Mouse (Mus musculus) embryonic facial prominence, embryonic 11.5 days (tissue): Measurements from ENCODE around the gene Slc17a5. TPM values are rescaled to one million over a fixed set of nuclear protein-coding genes. Genes with fewer than 3 reads are reported as not detected.

ENCODE experiments used
- ATAC-seq: fragments of 200-750 bp; cut with Nextera tagmentation; replicated peaks from 2 replicates; pipeline ENCODE4 v1.8.0; 2017; ENCODE audit warnings: low read depth; ENCODE audit not compliant: insufficient number of reproducible peaks, low FRiP score, low TSS enrichment
- DNase-seq: peaks from one replicate; pipeline ENCODE4 v3.0.0-alpha.2; 2015; ENCODE audit warnings: low spot score
- H3K27ac ChIP-seq: fragments of 300-500 bp; sonication (generic); replicated peaks from 2 replicates; pipeline ENCODE4 v1.5.1; 2014; ENCODE audit warnings: mild to moderate bottlenecking, low read depth, low read length, control low read depth
- H3K27me3 ChIP-seq: fragments of 300-500 bp; sonication (generic); 2 replicates; pipeline ENCODE4 v1.6.1; 2014; ENCODE audit warnings: mild to moderate bottlenecking, low read length, moderate library complexity, mixed read lengths; ENCODE audit not compliant: control insufficient read depth, insufficient read depth
- H3K36me3 ChIP-seq: fragments of 300-500 bp; sonication (generic); replicated peaks from 2 replicates; pipeline ENCODE4 v1.6.1; 2014; ENCODE audit warnings: low read depth, mild to moderate bottlenecking, low read length, moderate library complexity, mixed read lengths; ENCODE audit not compliant: control insufficient read depth, insufficient read depth
- H3K4me1 ChIP-seq: fragments of 300-500 bp; sonication (generic); 2 replicates; pipeline ENCODE4 v1.6.1; 2014; ENCODE audit warnings: low read length, mixed read lengths; ENCODE audit not compliant: control insufficient read depth, insufficient read depth
- H3K4me2 ChIP-seq: fragments of 300-500 bp; sonication (generic); 2 replicates; pipeline ENCODE4 v1.6.1; 2014; ENCODE audit warnings: low read depth, mild to moderate bottlenecking, control low read depth, low read length, moderate library complexity
- H3K4me3 ChIP-seq: fragments of 300-500 bp; sonication (generic); 2 replicates; pipeline ENCODE4 v1.5.1; 2014; ENCODE audit warnings: low read depth, low read length, control low read depth
- H3K9ac ChIP-seq: fragments of 300-500 bp; sonication (generic); replicated peaks from 2 replicates; pipeline ENCODE4 v1.6.1; 2014; ENCODE audit warnings: mild to moderate bottlenecking, control low read depth, low read length
- H3K9me3 ChIP-seq: fragments of 300-500 bp; sonication (generic); replicated peaks from 2 replicates; pipeline ENCODE4 v1.6.1; 2016; ENCODE audit warnings: mild to moderate bottlenecking, low read length, inconsistent platforms, mixed read lengths; ENCODE audit not compliant: control insufficient read depth
- WGBS: fragments of 180-500 bp; shearing (Covaris S2); extraction: QIAGEN DNeasy Blood & Tissue Kit; methylation state at CpG from one replicate; pipeline ENCODE4 v1.1.7; 2014; 5-methylcytosine and 5-hydroxymethylcytosine counted together
- polyA plus RNA-seq: library from polyadenylated mRNA; unstranded; fragments of >200 nt; fragmentation: Nextera tagmentation; extraction: Ambion mirVana; gene quantifications from 2 replicates; pipeline ENCODE4 v1.2.1, GENCODE M21; 2014

The Slc17a5 gene
- polyA plus RNA-seq, 1 experiment from 2014 or later = 11.8 TPM

DNA sequence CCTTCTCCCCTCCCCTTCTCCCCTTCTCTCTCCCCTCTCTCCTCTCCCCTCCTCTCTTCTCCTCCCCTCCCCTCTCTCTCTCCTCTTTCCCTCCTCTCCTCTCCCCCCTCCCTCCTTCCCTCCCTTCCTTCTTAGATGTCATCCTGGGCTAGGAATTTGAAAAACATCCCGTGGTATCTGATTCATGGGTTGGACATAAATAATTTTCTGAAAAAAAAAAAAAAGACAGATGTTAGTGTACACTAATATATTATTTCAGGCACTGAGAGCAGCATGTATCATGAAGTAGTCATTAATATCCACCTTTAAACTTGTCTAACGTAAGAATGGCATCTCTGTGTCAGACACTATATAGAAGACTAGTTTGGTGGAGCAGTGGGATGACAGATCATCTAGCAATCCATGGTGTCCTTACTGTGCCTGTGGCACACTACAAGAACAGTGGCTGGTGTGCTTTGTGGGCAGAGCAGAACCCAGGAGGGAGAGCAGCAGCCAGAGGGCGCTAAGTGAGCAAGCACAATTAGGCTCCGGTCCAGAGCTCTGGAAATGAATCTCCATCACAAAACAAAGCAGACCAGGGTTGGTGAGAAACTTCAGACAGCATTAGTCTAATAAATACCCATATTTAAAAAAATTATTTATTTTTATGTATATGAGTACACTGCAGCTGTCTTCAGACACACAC is 13.3 kb upstream of the Slc17a5 start:
- no peak overlapping the region for H3K9ac ChIP-seq
- DNase-seq = no peak
- no peak overlapping the region for H3K27ac ChIP-seq
- H3K4me1 ChIP-seq = no peaks in the 10 kb centered on the region
- H3K9me3 ChIP-seq = no peaks in the 10 kb centered on the region
- WGBS = 60% methylated on average over 4 of the region's 4 CpGs
- no peaks in the 10 kb centered on the region for H3K36me3 ChIP-seq
- no peak for ATAC-seq
- H3K4me2 ChIP-seq = no peak overlapping the region
- H3K27me3 ChIP-seq = no peaks in the 10 kb centered on the region
- H3K4me3 ChIP-seq = no peak overlapping the region

- Histone ChIP-seq H3K36me3 (no peaks in the 10 kb centered on the region), H3K4me1 (no peaks in the 10 kb centered on the region), H3K9me3 (no peaks in the 10 kb centered on the region), H3K27me3 (no peaks in the 10 kb centered on the region), H3K9ac (no peak overlapping the region), H3K27ac (no peak overlapping the region), H3K4me2 (no peak overlapping the region), H3K4me3 (no peak overlapping the region)
- ATAC-seq (no peak), DNase-seq (no peak)
- WGBS = 80% methylated on average over 5 of the region's 5 CpGs
These were observed 12.1 kb upstream of the Slc17a5 start for GRCm38 (mm10) chr9:78599927-78600326.

- WGBS = 5% methylated on average over 5 of the region's 5 CpGs
These were observed 9.0 kb upstream of the Slc17a5 start for GRCm38 (mm10) chr9:78596834-78597233.

DNA sequence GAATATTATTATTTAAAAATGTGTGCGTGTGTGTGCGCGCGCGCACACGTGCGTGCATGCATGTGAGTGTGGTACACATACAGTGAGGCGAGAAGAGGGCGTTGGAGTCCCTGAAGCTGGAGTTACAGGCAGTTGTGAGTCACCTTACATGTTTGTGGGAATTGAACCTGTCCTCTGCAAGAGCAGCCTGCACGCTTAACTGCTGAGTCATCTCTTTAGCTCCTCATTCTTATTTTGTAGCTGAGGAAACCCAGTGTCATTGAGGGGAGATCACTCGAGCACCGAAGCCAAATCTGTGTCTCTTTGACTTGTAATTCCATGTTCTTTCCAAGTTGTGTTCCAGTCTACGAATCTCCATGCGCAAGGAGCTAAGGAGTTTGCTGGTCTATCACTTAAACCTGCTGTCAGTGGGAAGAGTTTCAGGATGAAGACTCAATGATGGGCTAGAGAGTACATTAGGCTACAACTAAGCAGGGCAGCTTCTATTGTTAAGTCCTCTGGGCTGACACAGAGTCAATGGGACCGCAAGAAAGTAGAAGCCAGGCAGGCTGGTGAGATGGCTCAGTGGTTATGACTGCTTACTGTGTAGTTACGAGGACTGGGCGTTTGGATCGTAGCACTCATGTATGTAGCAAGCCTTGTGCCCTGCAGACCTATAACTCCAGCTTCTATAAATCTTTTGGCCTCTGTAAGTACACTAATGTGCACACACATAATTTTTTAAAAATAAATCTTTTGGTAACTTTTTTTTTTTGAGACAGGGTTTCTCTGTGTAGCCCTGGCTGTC is 8.1 kb upstream of the Slc17a5 start:
- H3K4me2 ChIP-seq = no peak overlapping the region
- WGBS = 91% methylated on average over 18 of the region's 18 CpGs
- no peak for ATAC-seq

More at GRCm38 (mm10) chr9:78596834-78597233, 9.0 kb upstream of the Slc17a5 start:
- no peaks in the 10 kb centered on the region for H3K9me3 ChIP-seq
- no peak overlapping the region for H3K27ac ChIP-seq
- H3K27me3 ChIP-seq = no peaks in the 10 kb centered on the region
- no peak overlapping the region for H3K4me3 ChIP-seq
- H3K4me2 ChIP-seq = no peak overlapping the region
- no peaks in the 10 kb centered on the region for H3K36me3 ChIP-seq
- peak; percentile 71 for DNase-seq
- no peak for ATAC-seq
- no peak overlapping the region for H3K9ac ChIP-seq
- H3K4me1 ChIP-seq = no peaks in the 10 kb centered on the region

GRCm38 (mm10) chr9:78595257-78595656 is 7.4 kb upstream of the Slc17a5 start:
- DNase-seq (no peak), ATAC-seq (no peak)
- Histone ChIP-seq H3K27me3 (no peaks in the 10 kb centered on the region), H3K4me2 (no peak overlapping the region), H3K4me3 (no peak overlapping the region), H3K27ac (no peak overlapping the region), H3K36me3 (no peaks in the 10 kb centered on the region), H3K9ac (no peak overlapping the region), H3K4me1 (no peaks in the 10 kb centered on the region), H3K9me3 (no peaks in the 10 kb centered on the region)
- WGBS = 90% methylated on average over 3 of the region's 3 CpGs

More for the DNA sequence above, 8.1 kb upstream of the Slc17a5 start:
- Histone ChIP-seq H3K27ac (no peak overlapping the region), H3K36me3 (no peaks in the 10 kb centered on the region), H3K4me3 (no peak overlapping the region), H3K9me3 (no peaks in the 10 kb centered on the region), H3K4me1 (no peaks in the 10 kb centered on the region), H3K27me3 (no peaks in the 10 kb centered on the region), H3K9ac (no peak overlapping the region)
- no peak for DNase-seq

- no peak for ATAC-seq
- Histone ChIP-seq H3K4me3 (no peak overlapping the region), H3K4me1 (no peaks in the 10 kb centered on the region), H3K36me3 (no peaks in the 10 kb centered on the region), H3K27ac (no peak overlapping the region), H3K4me2 (no peak overlapping the region), H3K9me3 (no peaks in the 10 kb centered on the region), H3K9ac (no peak overlapping the region), H3K27me3 (no peaks in the 10 kb centered on the region)
- WGBS = 94% methylated on average over 2 of the region's 2 CpGs
- no peak for DNase-seq
These were observed 2.6 kb upstream of the Slc17a5 start for GRCm38 (mm10) chr9:78590471-78590870.

DNA sequence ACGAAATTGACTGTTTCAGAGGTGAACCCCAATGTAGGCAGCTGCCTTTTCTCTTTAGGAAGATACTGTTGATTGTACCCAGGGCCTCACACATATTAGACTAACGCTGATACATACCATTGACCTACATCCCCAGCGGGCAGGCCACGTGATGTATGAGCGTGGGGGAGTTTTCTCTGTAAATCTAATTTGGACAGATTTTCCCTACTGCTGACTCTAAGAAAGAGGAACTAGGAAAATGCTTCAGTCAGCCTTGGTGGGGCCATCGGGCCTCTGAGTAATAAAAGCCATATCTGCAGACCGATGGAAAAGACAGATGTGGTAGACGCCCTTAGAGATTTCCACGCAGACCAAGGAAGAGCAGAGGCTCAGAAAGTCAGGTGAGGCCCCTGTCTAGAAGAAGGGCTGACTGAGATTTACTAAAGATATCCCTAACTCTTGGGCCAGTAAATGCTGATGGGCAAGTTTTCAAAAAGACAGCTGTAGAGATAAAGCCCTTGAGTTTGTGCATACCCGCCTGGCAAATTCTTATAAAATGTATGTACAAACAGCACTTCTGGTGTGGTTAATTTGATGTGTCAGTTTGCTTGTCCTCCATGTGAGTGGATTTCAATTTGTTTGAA is 681 bp upstream of the Slc17a5 start:
- Histone ChIP-seq H3K4me2 (peak overlapping the region; percentile 62), H3K27ac (no peak overlapping the region), H3K4me3 (peak overlapping the region; percentile 66; the same call in 1 of the 2 replicates), H3K9me3 (no peaks in the 10 kb centered on the region), H3K9ac (no peak overlapping the region), H3K36me3 (no peaks in the 10 kb centered on the region), H3K4me1 (no peaks in the 10 kb centered on the region), H3K27me3 (no peaks in the 10 kb centered on the region)
- DNase-seq = no peak
- peak; percentile 30; the same call in 1 of the 2 replicates for ATAC-seq
- 75% methylated on average over 10 of the region's 10 CpGs for WGBS
